Mouse (Mus musculus): ENCODE data around the gene Gm44.
"Not testable (repeated sequence)": the region's sequence is repeated elsewhere in the genome, so short reads cannot be mapped to it uniquely, and the experiment has no call there.

GRCm38 (mm10) chrX:90938211-90938610 is 46.3 kb downstream of the Gm44 start:
- not testable (repeated sequence) for TF ChIP-seq CTCF (IDR thresholded peaks at IDR 0.05; ENCODE audit: control insufficient read depth, insufficient read depth, insufficient replicate concordance, low read depth, low read length); POLR2A (IDR thresholded peaks at IDR 0.05; ENCODE audit: control insufficient read depth, low read depth, low read length)
